Mouse (Mus musculus) CH12.LX (cell line): ENCODE measurements around the gene Ablim1.

Experiments used
- BHLHE40 ChIP-seq: IDR thresholded peaks from 2 replicates; pipeline ENCODE4 v1.6.1; 2011; ENCODE audit warnings: mild to moderate bottlenecking, low read depth, low read length, improper control_type of control experiment
- CTCF ChIP-seq, 2 experiments: IDR thresholded peaks in 1 of 2; conservative IDR thresholded peaks in 1 of 2; 2 replicates each; pipeline ENCODE4 v1.5.1; 2011 to 2012; ENCODE audit warnings: low read depth in 2 of 2, low read length in 2 of 2, improper control_type of control experiment in 1 of 2, inconsistent platforms in 1 of 2, mild to moderate bottlenecking in 1 of 2, moderate library complexity in 1 of 2
- EP300 ChIP-seq: IDR thresholded peaks from 2 replicates; pipeline ENCODE4 v1.6.1; 2011; ENCODE audit warnings: low read length, improper control_type of control experiment
- MAX ChIP-seq: IDR thresholded peaks from 2 replicates; pipeline ENCODE4 v1.6.1; 2011; ENCODE audit warnings: low read length, improper control_type of control experiment
- MXI1 ChIP-seq: IDR thresholded peaks from 2 replicates; pipeline ENCODE4 v1.6.1; 2011; ENCODE audit warnings: mild to moderate bottlenecking, low read depth, low read length, improper control_type of control experiment
- MYC ChIP-seq: IDR thresholded peaks from 2 replicates; pipeline ENCODE4 v1.6.1; 2011; ENCODE audit warnings: low read depth, mild to moderate bottlenecking, improper control_type of control experiment, low read length
- POLR2A ChIP-seq: IDR thresholded peaks from 2 replicates; pipeline ENCODE4 v1.6.1; 2011; ENCODE audit warnings: low read depth, mild to moderate bottlenecking, improper control_type of control experiment, low read length
- POLR2AphosphoS2 ChIP-seq: IDR thresholded peaks from 2 replicates; pipeline ENCODE4 v1.6.1; 2011; ENCODE audit warnings: low read depth, low read length, improper control_type of control experiment
- RCOR1 ChIP-seq: conservative IDR thresholded peaks from 2 replicates; pipeline ENCODE4 v1.6.1; 2012; ENCODE audit warnings: low read depth, mild to moderate bottlenecking, inconsistent platforms, low read length, improper control_type of control experiment
- SIN3A ChIP-seq: IDR thresholded peaks from 2 replicates; pipeline ENCODE4 v1.6.1; 2012; ENCODE audit warnings: low read length, improper control_type of control experiment, inconsistent platforms
- TCF12 ChIP-seq: IDR thresholded peaks from 2 replicates; pipeline ENCODE4 v1.6.1; 2014; ENCODE audit warnings: low read depth, mild to moderate bottlenecking, inconsistent platforms, low read length, improper control_type of control experiment
- UBTF ChIP-seq: IDR thresholded peaks from 2 replicates; pipeline ENCODE4 v1.6.1; 2012; ENCODE audit warnings: low read depth, mild to moderate bottlenecking, inconsistent platforms, low read length, improper control_type of control experiment, moderate library complexity
- USF1 ChIP-seq: IDR thresholded peaks from 2 replicates; pipeline ENCODE4 v1.6.1; 2014; ENCODE audit warnings: low read depth, mild to moderate bottlenecking, inconsistent platforms, low read length, improper control_type of control experiment
- USF2 ChIP-seq: conservative IDR thresholded peaks from 2 replicates; pipeline ENCODE4 v1.6.1; 2011; ENCODE audit warnings: low read depth, low read length, improper control_type of control experiment

- TF ChIP-seq EP300 (no peak), CTCF (conservative IDR thresholded peaks at IDR 0.05 in 1 of 2, IDR thresholded peaks at IDR 0.05 in 1 of 2; ENCODE audit: low read depth in 2 of 2, low read length in 2 of 2) (no peak), USF2 (no peak), POLR2A (no peak), SIN3A (no peak), USF1 (no peak), POLR2AphosphoS2 (no peak), MYC (no peak), MXI1 (no peak), BHLHE40 (no peak), UBTF (no peak), TCF12 (no peak), RCOR1 (no peak), MAX (no peak)
Measured at GRCm38 (mm10) chr19:57104171-57104748, 210.5 kb downstream of the Ablim1 start.
